Mouse (Mus musculus): ENCODE data around the gene Nhsl1.
"Not testable (repeated sequence)": the region's sequence is repeated elsewhere in the genome, so short reads cannot be mapped to it uniquely, and the experiment has no call there.

The Nhsl1 gene

DNA sequence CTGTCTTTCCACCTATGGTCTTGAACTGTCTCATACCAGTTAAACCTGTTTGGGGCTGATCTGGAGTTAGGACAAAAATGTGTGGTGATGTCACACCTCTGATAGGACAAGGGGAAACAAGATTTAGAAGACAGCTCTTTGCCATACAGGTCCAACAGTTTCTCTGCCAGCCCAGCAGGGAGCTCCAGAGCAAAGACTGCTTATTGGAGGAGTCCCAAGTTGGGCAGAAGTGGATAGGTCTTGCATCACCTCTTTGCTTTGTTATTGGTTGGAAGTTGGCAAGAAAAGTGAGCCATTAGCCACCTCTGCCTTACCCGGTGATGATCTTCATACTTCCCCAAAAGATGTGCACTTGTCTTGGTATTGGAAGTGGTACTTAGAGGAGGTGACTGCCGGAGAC is 218.1 kb downstream of the Nhsl1 start:
- no peak for DNase-seq (ENCODE audit: low spot score)

GRCm38 (mm10) chr10:18545309-18545708 is 226.5 kb downstream of the Nhsl1 start:
- peak; percentile 31 for DNase-seq (ENCODE audit: low spot score)

DNA sequence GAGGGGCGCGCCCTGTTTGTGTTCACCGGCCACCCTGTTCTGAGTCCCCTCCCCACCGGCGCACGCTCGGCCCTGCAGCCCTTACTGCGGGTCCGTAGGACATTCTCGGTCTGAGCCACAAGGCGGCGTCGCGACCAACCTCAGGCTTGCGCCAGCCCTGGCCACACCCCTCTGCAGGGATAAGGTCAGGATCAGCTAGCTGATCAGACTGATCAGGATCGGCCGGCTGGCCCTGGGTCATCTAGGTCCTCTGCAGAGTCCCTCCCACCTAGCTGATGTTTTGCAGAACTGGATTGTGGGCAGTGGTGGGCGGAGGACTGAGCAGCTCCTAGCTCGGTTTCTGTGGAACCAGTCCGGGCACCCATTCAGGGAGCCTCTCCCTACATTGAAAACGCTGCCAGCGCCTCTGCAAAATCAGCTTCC is 227.0 kb downstream of the Nhsl1 start, which contains the start of gene Hebp2:
Gene Hebp2, minus strand, starts transcription at position 264 of the 423 bp plus-strand sequence.
- peak; percentile 92 for DNase-seq (ENCODE audit: low spot score)

GRCm38 (mm10) chr10:18547381-18547780 is 228.6 kb downstream of the Nhsl1 start:
- no peak for DNase-seq (ENCODE audit: low spot score)

DNA sequence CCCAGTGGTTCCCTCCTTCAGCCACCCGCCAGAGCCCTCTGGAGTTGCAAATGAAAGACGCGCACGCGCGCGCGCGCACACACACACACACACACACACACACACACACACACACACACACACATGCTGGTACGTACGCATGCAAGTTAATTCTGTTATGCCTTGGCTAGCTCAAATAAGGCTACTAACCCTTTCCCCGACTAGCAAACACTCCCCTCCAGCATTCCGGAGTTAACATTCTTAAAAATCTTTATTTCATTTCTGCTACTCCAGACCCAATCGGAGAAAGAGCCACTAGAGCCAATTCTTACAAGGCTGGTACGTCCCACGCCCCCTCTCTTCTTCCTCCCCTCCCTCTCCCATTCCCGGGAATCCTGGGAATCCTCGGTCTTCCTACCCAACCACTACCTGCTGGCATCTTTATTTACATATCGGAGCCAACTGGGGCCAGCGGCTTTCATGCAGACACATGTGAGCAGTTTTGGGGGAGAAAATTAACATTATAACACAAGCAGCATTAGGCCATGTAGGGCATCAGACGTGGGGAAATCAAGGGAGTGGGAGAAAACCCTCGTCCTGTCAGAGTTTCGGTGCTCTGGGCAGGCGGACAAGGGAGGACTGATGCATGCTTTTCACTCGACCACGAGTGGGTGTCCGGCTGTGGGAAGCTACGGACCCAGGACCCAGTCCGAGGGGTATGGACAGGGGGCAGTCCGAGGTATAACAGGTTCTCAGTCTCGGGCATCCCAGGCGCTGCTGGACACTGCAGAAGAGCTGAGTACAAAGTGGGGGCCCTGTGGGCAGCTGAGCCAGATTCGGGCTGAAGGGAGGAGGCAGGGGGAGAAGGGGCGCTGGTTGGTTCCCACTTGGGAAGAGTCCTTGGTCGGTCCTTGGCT is 230.8 kb downstream of the Nhsl1 start:
- DNase-seq (ENCODE audit: low spot score), result peak; percentile 40

DNA sequence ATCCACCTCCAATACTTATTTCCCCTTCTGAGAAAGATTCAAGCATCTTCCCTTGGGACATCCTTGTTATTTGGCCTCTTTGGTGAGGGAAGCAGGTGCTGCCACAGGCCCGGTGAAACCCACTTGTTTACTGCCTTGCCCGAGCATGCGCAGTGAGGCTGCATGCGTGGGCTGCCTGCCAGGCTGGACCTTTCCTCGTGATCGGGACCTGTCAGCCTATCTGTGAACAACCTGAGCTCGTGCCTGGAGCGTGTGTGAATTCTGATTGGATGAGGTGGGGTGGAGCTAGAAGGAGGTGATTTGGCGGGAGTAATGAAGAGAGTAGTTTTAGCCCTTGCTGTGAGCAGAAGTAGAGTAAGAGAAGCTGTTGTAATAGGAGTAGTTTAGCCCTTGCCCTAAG is 240.3 kb downstream of the Nhsl1 start:
- not testable (repeated sequence) for DNase-seq (ENCODE audit: low spot score)

DNA sequence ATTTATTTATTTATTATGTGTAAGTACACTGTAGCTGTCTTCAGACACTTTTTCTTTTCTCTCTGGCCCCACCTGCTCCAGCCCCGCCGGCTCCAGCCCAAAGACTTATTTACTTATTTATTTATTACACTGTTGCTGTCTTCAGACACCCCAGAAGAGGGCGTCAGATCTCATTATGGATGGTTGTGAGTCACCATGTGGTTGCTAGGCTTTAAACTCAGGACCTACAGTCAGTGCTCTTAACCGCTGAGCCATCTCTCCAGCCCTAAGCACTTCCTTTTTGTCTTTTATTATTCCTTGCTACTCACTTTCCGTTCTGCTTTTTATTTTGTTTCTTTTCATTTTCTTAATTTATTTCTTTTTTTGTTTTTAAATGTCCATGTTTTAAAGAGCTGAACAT is 242.7 kb downstream of the Nhsl1 start:
- DNase-seq (ENCODE audit: low spot score), result no peak

DNA sequence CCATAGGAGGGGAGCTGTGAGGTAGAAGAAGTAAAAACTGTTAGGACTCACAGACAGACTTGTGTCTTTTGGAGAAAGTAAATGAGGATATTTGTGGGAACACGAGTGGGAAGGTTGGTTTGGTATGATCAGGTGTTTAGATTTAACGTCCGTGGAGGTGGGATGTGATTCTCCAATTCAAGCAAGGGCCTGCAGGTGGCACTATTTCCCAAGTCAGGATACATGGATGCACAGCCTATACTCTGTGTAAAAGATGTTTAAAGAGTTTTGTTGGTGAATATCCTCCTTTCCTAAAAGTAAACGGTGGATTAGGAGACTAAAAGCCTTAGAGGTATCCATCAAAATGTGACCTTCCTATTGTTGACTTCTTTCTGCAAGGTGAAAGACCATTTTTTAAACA is 244.2 kb downstream of the Nhsl1 start:
- DNase-seq (ENCODE audit: low spot score), result peak; percentile 73

DNA sequence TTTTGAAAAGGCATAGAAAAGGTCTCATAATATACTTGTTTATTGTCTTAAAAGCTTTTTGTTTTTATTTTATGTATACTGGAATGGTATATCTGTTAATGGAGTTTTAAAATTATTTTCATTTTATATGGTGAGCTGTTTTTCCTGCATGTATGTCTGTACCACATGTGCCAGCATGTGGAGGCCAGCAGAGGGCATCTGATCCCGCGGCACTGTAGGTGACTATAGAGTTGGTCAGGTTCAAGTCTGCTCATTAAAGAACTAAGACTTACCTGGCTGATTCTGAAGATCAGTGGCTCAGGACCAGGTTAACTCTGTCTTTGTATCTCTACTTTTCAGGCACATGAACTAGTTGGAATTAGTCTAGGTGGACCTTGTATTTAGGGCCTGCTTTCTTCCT is 253.8 kb downstream of the Nhsl1 start:
- no peak for DNase-seq (ENCODE audit: low spot score)
